ENCODE assay signal across 7 mouse cellular contexts in genomic region chr1:156990112-156990511, GRCm38 (mm10). TPM values are rescaled to one million over a fixed set of nuclear protein-coding genes. Genes with fewer than 3 reads are reported as not detected.
DNase-seq lines count a peak whose midpoint lies in the region; ATAC-seq lines count a peak whose summit lies in the region.

No protein-coding gene starts in this region.

- DNase-seq in MN1 (ENCODE audit: low spot score), result peak; percentile 11
- DNase-seq in embryo, embryonic 11 days, result peak; percentile 53
- peak; percentile 77 for DNase-seq in layer of hippocampus, adult 9-11 months
- DNase-seq in retina, embryonic 14.5 days (ENCODE audit: low spot score), result peak; percentile 76
- no peak for DNase-seq in ovary, postnatal 36 days (ENCODE audit: low spot score)
- DNase-seq in adrenal gland, adult 2 months, result no peak

- no peak overlapping the region for H3K4me2 ChIP-seq in kidney, embryonic 15.5 days

- H3K4me1 ChIP-seq in kidney, embryonic 15.5 days, result peaks cover 13% of the 10 kb centered on the region

- ATAC-seq in kidney, embryonic 15.5 days (replicated peaks; ENCODE audit: low FRiP score), result no peak; the same call in 1 of the 2 replicates

- H3K27me3 ChIP-seq in kidney, embryonic 15.5 days, result no peaks in the 10 kb centered on the region

- H3K4me3 ChIP-seq in kidney, embryonic 15.5 days (replicated peaks), result no peak overlapping the region

- WGBS in kidney, embryonic 15.5 days, result 47% methylated on average over 9 of the region's 9 CpGs

- H3K36me3 ChIP-seq in kidney, embryonic 15.5 days, result no peaks in the 10 kb centered on the region

- no peak overlapping the region for H3K9ac ChIP-seq in kidney, embryonic 15.5 days

- no peak overlapping the region for H3K27ac ChIP-seq in kidney, embryonic 15.5 days

- no peaks in the 10 kb centered on the region for H3K9me3 ChIP-seq in kidney, embryonic 15.5 days (replicated peaks)

RNA-seq across cellular contexts. Expression of gene Ralgps2, which starts 50.7 kb away (rescaled TPM):
- 10 to 100 TPM; 18.9 to 24.7 TPM for total RNA-seq in adrenal gland, adult 2 months (2021)
- 4.6 and 5.1 TPM in 2 replicates for polyA plus RNA-seq in adrenal gland, adult 2 months (2012; rRNA removed)
- polyA plus RNA-seq in kidney, embryonic 15.5 days (2015; fragmentation: Nextera tagmentation; extraction: Ambion mirVana), result 66.0 and 67.9 TPM in 2 replicates

Comparison
In these comparisons a context has a peak if more than half of its experiments do, and no peak if none do; other contexts are left out.
1. DNase-seq: peak in MN1 (single experiment), embryo, embryonic 11 days (single experiment), layer of hippocampus, adult 9-11 months (single experiment) and retina, embryonic 14.5 days (single experiment); none in ovary, postnatal 36 days (single experiment) and adrenal gland, adult 2 months (single experiment).
2. RNA of gene Ralgps2, which starts 50.7 kb away (polyA plus RNA-seq): 66.0 to 67.9 TPM in kidney, embryonic 15.5 days; 4.6 to 5.1 TPM in adrenal gland, adult 2 months; every median in the first group is over 10 times any median in the second.